Mouse (Mus musculus): ENCODE results near the gene Dusp5.
A peak's percentile ranks its signal among the peaks of the same experiment; 100 is the strongest.
"Not testable (repeated sequence)": the region's sequence is repeated elsewhere in the genome, so short reads cannot be mapped to it uniquely, and the experiment has no call there.

The Dusp5 gene

DNA sequence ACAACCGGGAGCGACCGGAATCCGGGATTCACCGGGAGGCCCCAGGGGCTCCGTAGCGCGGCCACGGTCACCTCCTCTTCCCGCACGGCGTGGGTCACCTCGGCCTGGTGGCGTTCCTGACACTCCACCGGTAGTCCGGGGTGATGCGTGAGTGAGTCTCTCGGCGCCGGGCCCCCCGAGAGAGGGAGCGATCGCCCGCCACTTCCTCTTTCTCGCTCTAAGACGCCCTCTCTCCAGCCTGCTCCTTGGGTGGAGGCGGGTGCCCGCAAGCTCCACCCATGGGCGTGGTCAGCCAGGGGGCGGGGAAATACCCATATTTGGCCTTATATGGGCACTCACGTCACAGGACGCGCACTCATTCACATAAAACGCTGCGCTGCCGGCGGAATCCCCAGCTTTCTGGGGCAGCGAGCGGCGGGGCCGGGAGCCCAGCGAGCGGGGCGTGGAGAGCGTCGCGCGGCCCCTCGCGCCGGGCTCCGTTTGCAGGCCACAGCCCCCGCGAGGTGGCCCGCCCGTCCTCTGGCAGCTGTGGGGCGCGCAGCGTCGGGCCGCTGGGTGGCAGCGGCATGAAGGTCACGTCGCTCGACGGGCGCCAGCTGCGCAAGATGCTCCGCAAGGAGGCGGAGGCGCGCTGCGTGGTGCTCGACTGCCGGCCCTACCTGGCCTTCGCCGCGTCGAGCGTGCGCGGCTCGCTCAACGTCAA, at the start of gene Dusp5:
Gene Dusp5, plus strand, starts transcription at position 358 of the 703 bp plus-strand sequence.
- DNase-seq, result peak; percentile 99

DNA sequence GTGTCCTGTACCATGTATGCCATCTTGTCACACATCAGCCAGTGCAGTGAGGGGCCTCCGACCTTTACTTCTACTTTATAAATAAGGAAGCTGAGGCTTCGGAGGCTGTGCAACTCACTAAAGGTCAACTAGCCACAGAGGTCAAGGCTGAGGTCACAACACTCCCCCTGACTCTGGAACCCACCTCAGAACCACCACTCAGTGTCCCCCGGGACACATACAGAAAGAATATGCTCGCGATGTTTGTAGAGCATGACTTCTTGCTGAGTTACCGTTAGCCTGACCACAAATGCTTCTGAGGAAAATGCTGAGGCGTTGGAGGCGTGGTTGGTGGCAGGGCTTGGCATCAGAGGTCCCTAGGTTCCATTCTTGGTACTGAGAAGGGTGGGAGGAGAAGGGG, 49.3 kb upstream of the Dusp5 start:
- no peak for DNase-seq

DNA sequence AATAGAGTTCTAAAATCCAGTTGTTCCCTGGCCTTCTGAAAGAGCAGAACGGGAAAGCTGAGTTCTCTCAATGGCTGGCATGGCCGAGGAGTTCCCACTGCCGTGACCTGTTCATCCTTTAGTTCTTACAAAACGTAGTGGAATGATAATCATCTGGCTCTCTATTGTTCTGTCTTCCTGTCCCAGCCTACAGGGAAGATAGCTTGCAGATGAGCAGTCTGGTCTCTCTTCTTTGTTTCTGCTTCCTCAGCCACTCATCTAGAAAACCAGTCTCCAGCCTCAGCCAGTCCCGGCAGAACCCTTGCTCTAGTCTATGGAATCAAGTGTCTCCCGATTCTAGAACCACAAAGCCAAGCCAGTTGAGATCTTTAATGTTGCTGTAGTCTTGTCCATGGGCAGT, 46.8 kb upstream of the Dusp5 start:
- no peak for DNase-seq

DNA sequence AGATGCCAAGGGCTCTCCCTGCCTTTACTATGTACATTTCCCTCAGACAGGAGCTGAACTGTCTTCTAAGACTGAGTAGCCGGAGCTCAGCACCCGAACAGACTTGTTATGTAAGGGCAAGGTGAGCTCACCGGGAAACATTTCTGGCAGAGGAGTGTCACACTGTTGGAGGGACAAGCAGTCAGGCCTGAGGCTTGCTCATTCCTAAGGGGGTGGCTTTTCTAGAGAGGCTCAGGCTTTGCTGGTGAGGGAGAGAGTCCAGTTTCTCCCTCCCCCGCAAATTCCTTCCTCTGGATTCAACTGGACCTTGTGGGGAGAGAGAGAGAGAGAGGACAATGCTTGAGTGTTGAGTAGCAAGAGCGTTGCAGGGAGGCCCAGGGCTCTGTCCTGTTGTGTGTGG, 46.4 kb upstream of the Dusp5 start:
- no peak for DNase-seq

DNA sequence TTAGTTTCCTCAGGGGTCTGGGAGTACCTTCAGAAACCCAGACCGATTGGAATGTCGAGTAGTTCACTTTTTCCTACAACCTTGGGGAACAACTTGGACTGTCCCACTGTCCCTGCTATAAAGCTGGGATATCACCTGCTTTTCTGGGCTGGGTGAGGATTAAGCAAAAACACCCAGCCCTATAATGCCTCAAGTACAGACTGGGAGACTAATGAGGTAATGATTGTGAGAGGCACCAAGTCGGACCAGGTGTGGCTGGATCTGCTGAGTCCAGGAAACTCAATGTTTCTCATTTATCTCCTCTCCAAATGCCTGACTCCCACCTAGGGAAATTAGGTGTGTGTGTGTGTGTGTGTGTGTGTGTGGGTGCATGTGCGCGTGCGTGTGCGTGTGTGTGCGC, 44.9 kb upstream of the Dusp5 start:
- no peak for DNase-seq

DNA sequence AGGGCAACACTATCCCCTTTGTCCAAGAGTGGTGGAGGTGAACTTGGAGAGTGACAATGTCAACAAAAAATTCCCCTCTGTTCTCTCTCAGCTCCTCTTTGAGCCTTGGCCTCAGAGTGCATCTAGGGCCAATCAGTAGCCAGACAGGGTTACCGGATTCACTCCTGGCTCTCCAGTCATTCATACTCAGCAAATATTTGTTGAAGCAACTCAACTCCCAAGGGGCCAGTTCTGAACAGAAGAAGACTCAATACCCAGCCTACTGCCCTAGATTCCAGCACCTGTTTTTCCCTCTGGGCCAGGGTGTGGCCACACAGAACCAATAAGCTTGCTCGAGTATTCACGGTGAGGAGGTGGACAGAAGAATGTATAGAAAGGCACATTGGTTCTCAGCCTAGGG, 44.0 kb upstream of the Dusp5 start:
- DNase-seq, result no peak

DNA sequence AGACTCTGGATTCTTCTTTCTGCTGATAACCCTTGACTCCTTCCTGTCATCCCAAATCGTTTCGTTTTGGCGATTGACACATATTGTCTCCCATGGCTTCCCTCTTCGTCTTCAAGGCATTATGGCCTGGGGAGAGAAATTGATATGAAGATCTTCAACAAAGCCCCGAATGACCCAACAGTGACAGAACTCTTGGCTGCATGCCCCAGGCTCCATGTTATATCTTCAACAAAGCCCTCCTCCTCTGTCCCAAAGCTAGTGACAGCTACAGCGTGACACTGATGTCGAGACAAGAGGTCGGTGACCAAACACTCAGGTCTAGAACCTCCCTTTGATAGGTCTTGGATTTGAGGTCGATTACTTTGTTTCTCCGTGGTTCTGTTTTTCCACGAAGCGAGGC, 39.7 kb upstream of the Dusp5 start:
- no peak for DNase-seq

DNA sequence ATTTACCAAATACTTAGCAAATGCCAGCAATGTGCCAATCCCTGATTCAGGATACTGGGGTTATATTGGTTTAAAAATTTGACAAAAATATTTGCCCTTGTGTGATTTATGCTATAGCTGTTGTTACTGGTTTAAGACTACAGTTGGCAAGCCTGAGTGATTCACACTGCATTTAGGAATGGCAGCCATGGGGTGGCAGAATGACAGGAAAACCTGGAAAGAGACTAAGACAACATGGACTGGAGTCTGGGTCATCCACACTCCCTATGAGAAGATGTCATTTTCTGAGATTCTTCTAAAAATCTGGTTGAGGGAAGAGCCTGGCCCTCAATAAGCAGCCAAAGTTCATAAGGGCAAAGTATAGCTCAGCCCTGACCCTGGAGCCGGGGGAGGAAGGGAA, 39.0 kb upstream of the Dusp5 start:
- no peak for DNase-seq

DNA sequence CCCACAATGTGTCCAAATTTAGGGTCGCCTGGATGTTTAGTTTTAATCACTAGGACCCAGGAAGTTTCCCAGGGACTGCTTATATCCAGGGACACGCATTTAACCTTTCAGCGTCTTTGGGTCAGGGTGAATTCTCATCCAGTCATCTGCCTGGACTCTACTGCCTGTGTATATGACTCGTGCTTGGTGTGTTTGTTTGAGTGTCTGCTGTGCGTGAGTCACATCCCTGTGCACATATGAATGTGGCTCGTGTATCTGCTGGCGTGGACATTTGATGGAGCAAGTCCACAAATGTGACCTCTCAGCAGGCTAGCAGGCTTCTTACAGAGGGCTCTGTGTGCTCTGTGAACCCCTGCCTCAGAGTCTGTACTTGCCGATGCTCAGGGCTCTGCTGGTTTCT, 38.0 kb upstream of the Dusp5 start:
- no peak for DNase-seq

DNA sequence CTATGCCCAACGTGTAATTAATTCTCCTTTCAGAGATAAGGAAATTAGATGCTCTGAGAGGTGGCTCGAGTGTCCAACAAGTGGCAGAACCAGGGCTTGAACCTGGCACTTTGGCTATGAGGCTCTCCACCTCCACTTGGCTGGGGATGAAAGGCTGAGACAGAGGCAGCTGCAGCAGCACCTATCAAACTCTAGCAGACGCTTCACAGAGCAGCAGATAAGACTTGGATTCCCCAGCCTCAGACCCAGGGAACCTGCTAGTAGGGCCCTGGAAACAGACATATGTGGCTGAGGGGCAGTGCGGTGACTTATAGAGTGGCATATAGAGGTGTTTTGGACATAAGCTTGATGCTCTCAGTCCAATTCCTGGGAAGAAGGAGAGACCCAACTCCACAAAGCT, 36.4 kb upstream of the Dusp5 start:
- DNase-seq, result no peak

DNA sequence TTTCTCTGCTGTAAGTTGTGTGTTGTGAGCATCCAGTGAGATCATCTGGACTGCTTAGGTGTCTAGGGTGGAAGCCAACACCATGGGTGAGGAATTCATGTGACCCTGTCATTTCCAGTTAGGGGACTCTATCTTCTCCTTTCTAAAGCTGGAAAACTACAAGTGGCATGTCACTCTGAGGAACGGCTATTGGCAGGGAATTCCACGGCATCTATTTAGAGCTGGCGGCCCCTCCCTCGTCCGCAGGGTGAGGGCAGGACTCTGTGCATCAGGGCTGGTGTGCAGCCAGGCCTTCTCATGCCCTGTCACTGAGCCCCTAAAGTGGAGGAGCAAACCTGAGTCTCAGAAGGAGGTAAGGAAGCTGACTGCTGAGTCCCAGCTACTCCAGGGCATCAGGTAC, 35.0 kb upstream of the Dusp5 start:
- no peak for DNase-seq

DNA sequence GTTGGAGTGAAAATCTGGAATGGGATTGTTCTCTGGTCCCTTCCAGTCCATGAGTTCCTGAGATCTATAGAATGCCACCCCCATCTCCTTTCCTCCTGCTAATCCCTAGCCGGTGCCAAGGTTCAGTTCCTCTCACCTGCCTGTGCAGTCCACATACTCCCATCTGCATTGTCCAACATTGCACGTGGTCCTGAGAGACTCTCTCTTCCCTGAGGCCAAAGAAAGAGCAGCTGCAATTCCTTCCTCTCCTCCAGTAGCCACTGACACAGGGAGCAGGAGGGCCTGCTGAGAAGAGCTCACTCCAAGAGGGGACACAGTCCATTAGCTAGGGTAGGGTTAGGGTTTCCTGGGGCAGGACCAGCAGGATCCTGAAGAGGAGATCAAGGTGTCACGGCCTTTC, 31.0 kb upstream of the Dusp5 start:
- no peak for DNase-seq

DNA sequence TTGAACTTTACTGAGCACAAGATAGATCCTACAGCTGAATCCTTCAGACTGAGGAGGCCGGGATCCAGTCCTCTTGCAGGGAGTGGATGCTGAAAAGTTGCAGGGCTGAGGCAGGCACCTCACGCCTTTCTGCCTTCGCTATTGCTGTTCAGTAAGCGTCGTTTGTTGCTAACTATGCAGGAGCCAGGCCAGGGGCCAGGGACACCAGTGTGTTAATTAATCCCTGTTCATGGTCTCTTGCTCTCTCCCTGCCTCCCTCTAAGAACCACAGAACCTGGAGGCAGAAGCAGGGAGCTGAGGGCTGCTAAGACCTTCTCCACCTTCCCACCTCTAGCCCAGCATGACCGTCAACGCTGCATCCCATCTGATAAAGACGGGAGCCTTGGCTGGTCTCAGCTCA, 29.9 kb upstream of the Dusp5 start:
- DNase-seq, result no peak

DNA sequence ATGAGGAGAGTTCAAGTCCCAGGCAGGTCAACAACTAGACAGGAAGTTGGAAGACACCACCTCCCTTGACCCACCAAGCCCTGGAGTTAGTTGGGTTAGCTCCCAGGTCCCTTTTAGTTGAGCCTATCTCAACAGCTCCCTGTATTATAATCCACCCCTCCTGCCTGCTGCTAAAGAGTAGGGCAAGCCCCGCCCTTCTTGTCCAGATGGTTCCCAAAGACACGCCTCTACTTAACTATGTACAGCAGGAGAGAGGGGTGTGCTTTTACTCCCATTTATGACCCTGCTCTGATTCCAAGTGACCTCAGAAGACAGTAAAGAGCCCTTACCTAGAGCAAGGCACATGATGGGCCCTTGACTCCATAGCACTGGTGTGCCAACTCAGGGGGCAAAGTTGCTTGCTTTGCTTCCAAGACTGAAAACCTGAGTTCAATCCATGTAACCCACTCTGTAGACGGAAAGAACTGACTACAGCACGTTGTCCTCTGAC, 29.4 kb upstream of the Dusp5 start:
- DNase-seq, result peak; percentile 41

DNA sequence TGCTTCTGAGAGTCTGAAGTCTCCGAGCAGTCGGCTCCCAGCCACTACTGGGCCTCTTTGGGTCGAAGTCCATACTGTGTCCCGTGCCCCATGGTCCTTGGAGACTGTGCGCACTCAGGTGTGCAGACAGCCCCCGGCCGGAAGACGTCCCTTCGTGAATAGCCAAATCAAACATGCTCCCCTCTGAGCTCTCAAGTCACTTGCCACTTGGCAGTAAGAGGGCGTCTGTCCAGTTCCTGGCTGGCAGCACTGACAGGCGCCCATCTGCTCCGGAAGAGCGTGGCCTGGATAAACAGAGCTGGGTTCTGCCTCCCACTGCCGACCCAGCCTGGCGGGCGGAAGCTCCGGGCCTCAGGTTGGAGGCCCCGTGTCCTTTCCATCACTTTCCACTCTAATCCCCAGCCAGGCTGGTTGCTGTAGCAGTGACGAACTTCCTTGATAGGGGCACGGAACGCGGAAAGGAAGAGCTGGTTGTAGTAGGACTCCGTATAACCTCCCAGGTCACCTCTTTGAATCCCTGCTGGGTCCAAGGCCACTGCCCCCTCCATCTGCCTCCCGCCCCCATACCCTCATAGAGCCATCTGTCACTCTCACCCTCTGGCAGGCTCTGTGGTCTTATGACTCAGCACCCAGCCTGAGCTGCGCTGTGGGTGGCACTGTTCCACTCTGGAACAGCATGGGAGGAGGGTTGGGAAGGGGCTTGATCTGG, 28.5 kb upstream of the Dusp5 start:
- DNase-seq, result peak; percentile 96

DNA sequence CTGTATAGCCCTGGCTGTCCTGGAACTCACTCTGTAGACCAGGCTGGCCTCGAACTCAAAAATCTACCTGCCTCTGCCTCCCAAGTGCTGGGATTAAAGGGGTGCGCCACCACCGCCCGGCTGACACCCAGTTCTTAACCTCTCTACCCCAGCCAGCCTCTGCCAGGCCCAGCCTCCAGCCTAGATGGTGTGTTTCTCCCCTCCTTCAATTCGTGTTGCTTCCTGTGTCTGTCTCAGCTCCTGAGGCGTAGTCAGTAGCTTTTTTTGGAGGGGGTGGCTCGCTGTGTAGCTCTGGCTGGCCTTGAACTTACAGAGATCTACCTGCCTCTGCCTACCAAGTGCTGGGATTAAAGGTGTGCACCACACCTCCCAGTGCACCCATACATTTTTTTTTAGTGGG, 27.7 kb upstream of the Dusp5 start:
- DNase-seq, result not testable (repeated sequence)

DNA sequence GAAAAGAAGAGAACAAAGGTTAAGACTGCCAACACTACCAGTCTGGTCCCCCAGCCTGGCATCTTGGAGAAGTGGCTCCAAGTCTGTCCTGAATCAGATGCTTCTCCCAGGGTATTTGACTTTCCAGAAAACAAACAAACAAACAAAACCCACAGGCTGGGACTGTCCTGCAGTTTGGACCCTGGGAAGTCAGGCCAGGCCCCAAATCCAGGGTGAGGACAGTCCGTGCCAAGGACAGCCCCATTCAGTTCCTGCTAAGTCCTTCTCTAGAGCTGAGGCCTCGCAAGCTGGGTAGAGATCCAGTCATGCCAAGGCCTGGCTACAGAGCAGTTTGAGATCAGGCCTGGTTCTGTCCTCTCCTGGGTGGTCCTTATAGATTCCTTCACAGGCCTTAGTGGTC, 27.1 kb upstream of the Dusp5 start:
- no peak for DNase-seq

DNA sequence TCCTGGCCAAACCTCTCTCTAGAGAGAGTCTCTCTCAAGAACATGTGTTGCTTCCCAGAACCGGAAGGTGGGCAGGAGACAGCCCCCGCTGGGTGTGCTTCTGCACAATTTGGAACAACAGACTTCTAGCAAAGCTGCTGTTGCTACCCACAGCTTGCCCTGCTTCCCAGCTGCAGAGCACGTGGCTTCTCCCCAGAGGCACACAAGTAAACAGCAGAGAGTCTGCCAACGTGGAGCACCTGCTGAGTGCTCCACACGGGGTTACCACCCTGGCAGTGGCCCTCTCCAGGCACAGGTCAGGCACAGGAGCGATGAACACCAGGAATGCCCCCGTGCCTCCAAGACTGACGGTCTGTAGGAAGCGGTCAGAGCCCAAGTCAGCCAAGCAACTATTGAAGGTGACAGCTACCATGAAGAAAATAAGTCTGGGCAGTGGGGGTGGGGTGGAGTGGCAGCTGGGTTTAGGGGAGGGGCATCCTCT, 26.0 kb upstream of the Dusp5 start:
- no peak for DNase-seq

DNA sequence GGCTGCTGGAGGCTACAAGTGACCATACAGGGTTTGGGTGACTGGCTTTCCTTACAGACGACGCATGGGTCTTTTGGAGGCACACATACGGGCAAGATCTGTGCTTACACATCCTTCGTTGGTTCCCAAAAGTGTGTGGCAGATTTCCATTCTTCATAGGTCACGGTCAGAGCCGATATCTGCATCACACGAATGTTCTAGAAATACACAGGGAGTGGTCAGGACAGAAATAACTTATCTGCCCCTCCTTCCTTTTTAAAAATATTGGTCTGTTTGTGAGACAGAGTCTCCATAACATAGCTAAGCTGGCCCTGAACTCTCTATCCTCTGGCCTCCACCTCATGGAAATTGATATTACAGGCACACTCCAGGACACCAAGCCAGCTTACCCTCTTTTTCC, 24.7 kb upstream of the Dusp5 start:
- no peak for DNase-seq

DNA sequence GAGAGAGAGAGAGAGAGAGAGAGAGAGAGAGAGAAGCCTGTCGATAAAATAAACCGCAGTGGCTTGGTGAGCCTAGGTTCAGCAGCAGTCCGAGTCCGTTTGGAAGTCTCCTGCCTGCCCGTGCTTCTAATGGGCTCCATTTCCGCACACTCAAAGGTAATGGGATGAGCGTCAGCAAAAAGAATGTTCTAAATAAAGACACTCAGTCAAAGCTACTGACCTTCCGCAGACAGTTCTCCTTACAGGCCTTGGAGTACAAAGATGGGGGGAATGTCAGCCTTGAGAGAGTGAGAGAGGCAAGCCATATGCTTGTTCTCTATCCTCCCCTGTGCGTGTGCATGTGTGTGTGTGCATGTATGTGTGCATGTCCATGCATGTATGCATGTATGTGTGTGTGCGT, 23.2 kb upstream of the Dusp5 start:
- DNase-seq, result no peak

DNA sequence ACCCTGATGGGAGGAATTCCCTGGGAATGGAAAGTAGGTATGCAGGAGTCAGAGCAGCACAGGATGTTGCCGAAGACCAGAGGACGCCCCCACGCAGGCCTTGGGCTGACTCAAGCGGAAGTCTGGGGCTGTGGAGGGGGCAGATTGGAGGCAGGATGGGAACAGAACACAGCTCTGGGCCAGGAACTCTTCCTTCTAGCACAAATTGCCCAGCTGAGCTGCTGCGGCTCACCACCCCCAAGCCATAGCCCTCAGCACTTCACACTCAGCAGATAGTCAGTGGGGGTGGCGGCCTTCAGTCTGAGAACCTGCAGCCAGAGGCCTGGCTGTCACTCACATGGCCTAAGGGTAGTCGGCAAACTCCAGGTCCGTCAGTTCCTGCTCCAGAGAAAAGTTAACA, 21.4 kb upstream of the Dusp5 start:
- DNase-seq, result no peak

DNA sequence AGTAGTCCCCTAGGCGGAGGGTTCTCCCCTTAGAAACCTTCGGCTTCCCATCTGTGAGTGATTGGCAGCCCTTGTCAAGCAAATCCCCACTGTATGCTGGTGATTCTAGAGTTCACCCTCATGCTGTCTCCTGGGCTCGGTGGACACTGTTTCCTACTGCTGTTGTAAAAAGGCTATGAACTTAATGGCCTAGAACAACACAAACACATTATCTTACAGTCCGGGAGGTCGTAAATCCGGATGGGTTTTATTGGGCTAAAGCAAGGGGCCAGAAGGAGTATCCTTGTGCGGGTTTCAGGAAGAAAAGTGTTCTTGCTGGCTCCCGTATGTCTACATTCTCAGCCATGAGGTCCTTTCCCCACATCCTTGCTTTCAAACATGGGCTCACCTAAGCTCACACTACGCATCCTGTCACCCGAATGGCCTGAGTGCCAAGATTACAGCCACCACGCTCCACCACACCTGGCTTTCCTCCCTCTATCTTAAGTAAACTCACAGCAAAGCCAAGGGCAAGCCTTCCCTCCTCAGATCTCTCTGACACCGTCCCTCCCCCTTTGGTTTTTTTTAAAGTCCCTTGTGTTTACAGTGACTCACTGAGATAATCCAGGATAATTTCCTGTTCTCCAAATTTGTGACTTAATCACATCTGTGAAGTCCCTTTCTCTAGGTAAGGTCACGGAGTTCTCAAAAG, 17.5 kb upstream of the Dusp5 start:
- no peak for DNase-seq

DNA sequence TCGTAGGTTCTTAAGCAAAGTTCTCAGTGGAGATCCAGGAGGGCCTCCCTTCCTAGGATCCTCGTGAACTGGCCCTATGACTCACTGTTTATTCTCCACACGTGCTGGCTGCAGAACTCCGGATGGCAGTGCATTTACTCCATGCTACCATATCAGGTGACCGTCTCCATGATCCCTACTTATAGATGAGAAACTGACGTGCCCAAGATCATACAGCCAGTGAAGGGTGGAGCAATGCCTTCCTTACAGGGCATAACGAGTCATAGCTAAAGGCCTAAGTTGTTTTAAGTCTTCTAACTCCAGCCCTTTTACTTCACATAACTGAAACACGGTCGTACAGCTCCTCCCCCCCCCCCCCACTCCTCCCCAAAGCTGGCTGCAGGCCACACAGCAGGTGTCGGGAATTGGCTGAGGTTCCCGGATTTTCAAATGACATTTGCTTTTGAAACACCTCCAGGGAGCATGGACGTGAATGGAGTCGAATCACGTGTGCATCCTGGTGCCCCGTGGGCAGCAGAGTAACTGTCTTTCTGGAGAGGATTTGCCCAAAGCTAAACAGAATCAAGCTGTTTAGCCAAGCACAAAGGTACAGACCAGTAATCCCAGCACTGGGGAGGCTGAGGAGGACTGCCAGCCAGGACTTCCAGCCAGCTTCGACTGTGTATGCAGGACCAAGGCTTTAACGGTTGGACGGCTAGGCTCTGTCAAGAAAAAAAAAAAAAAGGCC, 11.4 kb upstream of the Dusp5 start:
- peak; percentile 67 for DNase-seq

All from cerebellum, adult 11 months (tissue).